Mouse (Mus musculus): ENCODE data around the gene Gk5.

The Gk5 gene

GRCm38 (mm10) chr9:96143633-96144032, 24.5 kb downstream of the Gk5 start:
- in situ Hi-C loops (cut with MboI; ENCODE audit: unreplicated experiment in 2 of 2): no loop called here

DNA sequence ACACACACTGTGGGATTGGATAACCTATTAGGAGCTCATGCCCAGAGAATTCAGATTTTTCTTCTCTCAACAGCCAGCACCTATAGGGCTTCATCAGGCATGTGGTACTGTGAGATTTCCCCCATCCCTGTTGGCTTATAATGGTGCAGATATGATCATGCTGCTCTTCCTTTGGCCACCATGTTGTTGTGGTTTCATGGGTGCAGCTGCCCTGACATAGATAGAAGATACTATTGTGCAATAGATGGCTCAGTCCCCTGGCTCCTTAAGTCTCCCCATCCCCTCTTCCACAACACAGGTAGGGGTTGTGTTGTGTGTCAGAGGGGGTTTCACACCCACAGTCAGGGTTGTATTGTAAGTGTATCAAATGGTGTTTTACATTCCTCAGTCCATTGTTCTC, 25.7 kb downstream of the Gk5 start:
- in situ Hi-C loops (cut with MboI; ENCODE audit: unreplicated experiment in 2 of 2): no loop called here

DNA sequence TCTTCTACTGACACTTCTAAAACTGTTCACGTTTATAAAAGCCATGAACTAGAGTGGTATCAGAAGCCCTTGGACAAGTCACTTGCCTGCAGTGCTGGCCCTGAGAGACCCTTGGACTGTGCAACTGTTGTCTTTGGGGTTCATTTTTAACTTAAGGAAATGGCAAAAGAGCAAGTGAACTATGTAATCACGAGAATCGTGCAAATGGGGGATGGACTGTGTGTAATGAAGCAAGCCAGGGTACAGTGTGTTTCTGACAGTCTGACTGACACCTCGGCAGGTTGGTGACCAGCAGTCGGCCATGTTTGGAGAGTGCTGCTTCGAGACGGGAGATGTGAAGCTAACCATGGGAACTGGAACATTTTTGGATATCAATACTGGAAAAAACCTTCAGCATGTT, 33.6 kb downstream of the Gk5 start:
- in situ Hi-C loops (cut with MboI; ENCODE audit: unreplicated experiment in 2 of 2): loop anchor here in 1 of 2 experiments (25.0 kb wide), 1 partner anchor 666 kb away; no protein-coding TSS in a partner anchor

DNA sequence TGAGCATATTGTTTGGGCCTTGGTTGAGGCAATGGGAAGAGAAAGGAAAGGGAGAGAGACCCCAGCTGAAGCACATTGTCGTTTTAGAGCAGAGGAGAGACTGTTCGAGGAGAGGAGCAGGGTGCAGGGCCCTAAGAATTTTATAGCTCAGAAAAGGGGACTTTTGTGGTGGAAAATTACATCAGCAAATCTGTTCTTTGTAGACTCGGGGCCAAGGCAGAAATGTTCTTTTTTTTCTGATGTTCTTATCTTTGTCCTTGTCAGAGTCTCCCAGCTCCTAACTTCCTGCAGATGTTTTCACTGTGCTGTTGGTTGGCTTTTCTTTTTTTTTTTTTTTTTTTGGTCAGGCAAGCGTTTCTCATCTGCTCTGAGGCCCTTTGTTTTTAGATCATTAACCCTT, 39.3 kb downstream of the Gk5 start:
- in situ Hi-C loops (cut with MboI; ENCODE audit: unreplicated experiment in 2 of 2): loop anchor here in 1 of 2 experiments (25.0 kb wide), 1 partner anchor 671 kb away; no protein-coding TSS in a partner anchor

GRCm38 (mm10) chr9:96159047-96159446, 39.9 kb downstream of the Gk5 start:
- in situ Hi-C loops (cut with MboI; ENCODE audit: unreplicated experiment in 2 of 2): loop anchor here in 1 of 2 experiments (25.0 kb wide), 1 partner anchor 672 kb away; no protein-coding TSS in a partner anchor

GRCm38 (mm10) chr9:96160767-96161166, 41.6 kb downstream of the Gk5 start:
- in situ Hi-C loops (cut with MboI; ENCODE audit: unreplicated experiment in 2 of 2): loop anchor here in 1 of 2 experiments (25.0 kb wide), 1 partner anchor 673 kb away; no protein-coding TSS in a partner anchor

DNA sequence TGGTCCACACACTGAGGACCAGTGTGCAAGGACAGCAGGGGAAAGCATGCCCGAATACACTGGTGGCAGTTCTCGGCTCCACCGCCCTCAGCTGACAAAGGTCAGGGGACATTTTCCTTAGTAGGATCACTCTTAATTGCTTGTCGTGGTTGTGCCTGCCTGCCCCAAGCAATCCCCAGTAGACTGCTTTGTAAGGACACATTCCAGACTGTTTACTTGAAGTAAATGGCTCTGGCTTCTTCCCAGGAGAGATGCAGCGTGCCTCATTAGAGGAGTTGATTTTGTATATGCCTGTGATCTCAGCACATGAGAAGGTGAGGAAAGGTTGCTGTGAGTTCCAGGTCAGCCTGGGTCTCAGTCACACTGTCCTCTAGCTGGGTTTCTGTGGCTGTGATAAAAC, 43.3 kb downstream of the Gk5 start:
- in situ Hi-C loops (cut with MboI; ENCODE audit: unreplicated experiment in 2 of 2): loop anchor here in 1 of 2 experiments (25.0 kb wide), 1 partner anchor 675 kb away; no protein-coding TSS in a partner anchor

DNA sequence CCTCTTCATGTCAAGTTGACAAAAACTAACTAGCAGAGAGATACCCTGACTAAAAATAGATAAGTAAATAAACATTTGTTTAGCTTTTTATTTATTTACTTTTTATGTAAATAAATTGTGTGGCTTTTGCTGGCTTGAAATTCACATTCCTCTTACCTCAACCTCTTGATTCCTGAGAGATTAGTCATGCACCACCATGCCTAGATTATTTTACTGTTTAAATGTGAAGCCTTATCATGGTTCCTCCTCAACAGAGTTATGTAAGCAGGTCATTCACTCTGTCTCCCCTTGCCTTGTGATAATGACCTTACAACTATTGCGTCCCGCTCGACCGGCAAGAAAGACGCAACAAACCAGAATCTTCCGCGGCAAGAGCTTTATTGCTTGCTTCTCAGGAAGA, 44.3 kb downstream of the Gk5 start:
- in situ Hi-C loops (cut with MboI; ENCODE audit: unreplicated experiment in 2 of 2): loop anchor here in 1 of 2 experiments (25.0 kb wide), 1 partner anchor 676 kb away; no protein-coding TSS in a partner anchor

DNA sequence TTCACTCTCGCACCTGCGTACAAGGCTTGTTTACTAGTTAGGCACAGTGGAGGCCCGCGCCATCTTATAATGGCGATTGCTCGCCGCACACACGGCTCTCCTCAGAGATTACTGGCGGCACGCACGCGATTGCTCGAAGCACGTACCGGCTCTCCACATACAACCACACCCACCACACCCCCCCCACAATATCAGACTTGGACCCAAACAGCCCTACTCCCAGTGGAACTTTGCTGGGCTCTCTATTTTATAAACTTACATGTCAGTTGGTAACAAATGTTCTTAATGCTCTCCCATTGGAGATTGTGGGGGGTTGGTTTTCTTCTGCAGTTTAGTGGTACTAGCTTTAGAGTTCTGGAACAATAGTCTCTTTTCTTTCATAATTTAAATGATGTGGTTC, 44.8 kb downstream of the Gk5 start:
- in situ Hi-C loops (cut with MboI; ENCODE audit: unreplicated experiment in 2 of 2): loop anchor here in 1 of 2 experiments (25.0 kb wide), 1 partner anchor 677 kb away; no protein-coding TSS in a partner anchor

GRCm38 (mm10) chr9:96167168-96167585, 48.0 kb downstream of the Gk5 start:
- in situ Hi-C loops (cut with MboI; ENCODE audit: unreplicated experiment in 2 of 2): loop anchor here in 1 of 2 experiments (25.0 kb wide), 1 partner anchor 680 kb away; no protein-coding TSS in a partner anchor

GRCm38 (mm10) chr9:96170600-96170999, 51.4 kb downstream of the Gk5 start:
- in situ Hi-C loops (cut with MboI; ENCODE audit: unreplicated experiment in 2 of 2): loop anchor here in 1 of 2 experiments (25.0 kb wide), 1 partner anchor 683 kb away; no protein-coding TSS in a partner anchor

DNA sequence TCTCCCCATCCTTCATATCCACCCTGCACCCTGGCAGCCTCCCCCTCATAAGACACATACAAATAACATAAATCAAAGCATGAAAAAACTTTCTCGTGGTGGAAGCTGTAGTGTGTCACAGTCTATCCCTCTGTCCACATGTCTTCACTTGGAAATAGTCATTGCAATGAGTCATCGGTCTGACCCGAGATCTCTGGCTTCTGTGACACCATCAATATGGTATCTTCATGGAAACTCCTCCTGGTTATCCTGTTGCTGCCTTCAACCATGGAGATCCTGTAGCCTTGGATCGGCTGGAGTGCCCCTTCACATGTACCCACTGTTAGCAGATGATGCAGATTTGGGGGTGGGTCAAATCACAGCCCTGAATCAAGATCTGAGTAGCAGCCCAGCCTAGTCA, 65.7 kb downstream of the Gk5 start:
- in situ Hi-C loops (cut with MboI; ENCODE audit: unreplicated experiment in 2 of 2): no loop called here

- in situ Hi-C loops (cut with MboI; ENCODE audit: unreplicated experiment in 2 of 2): no loop called here
These were observed 67.5 kb downstream of the Gk5 start for GRCm38 (mm10) chr9:96186701-96187100.

DNA sequence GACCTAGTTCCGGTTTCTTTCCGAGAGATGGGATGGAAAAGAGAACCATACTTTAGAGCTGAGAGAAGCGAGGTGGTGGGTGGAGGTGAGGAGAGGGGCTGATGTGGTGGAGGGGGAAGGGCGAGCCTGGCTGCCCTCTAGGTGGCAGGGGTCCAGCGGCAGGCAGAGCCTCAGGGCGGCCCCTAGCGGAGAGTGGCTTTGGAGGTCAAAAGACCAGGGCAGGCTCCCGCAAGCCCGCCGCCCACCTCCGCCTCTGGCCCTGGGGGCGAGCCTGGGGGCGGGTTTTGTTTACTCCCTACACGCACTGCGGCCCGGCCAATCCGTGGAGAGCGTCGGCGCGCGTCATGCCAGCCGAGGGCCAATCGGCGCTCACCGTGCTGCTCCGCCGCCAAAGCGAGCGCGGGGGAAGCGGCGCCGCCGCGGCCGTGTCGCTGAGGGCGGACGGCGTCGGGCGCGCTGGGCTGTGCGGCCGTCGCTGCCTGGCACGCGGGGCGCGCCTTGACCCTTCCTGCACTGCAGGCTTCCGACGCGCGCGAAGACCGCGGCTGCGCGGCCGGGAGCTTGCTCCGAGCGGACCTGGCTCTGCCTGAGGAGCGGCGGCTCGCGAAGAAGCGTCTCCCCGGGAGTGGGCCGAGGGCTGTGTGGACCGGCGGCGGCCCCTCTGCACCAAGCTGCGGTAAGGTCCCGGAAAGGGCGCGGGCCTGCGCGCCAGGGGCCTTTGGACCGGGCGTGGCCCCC, 76.9 kb downstream of the Gk5 start, which contains the start of gene Tfdp2:
Tfdp2 (plus strand) TSS at position 391 of the 738 bp plus-strand sequence.
- in situ Hi-C loops (cut with MboI; ENCODE audit: unreplicated experiment in 2 of 2): no loop called here

DNA sequence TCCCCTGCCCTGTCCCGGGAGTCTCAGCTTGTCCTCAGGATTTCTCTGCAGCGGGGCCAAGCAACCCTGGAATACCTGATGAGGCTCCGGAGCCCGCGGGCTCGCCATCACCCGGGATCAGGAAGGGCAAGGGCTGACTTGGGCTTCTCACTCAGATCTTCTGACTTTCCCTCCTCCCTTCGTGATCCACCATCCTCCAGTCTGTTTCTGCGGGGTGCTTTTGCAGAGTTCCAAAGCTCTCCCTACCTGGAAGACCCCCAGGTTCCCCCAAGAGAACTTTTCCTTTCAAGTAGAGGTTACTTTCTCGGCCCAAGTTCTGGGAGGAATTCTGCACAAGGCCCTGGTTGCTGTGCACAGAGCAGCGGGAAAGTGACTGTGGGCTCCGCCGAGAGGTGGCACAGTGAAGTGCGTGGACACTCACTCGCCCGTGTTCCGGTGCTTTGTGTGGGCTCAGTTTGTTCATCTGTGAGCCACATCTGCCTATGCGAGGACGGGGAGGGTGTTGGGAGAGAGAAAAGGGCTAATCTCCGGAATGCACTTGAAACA, 77.5 kb downstream of the Gk5 start:
- in situ Hi-C loops (cut with MboI; ENCODE audit: unreplicated experiment in 2 of 2): no loop called here

DNA sequence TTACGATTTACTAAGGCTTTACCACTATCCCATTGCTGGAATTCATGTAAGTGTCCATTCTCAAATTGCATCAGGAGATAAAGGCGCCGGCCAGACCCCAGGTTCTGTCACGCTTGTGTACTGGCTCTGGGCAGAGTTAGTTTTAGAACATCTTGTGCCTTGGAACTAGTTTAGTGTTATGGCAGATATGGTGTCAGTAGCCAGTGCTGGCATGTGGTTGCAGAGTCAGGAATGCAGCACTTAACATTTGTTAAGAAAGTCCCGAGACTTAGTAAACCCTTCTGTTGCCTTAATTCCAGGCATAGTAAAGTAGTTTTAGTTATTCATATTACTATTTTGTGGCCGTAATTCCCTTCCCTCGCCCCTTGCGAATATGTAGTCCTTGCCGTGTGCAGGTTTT, 78.6 kb downstream of the Gk5 start:
- in situ Hi-C loops (cut with MboI; ENCODE audit: unreplicated experiment in 2 of 2): no loop called here

DNA sequence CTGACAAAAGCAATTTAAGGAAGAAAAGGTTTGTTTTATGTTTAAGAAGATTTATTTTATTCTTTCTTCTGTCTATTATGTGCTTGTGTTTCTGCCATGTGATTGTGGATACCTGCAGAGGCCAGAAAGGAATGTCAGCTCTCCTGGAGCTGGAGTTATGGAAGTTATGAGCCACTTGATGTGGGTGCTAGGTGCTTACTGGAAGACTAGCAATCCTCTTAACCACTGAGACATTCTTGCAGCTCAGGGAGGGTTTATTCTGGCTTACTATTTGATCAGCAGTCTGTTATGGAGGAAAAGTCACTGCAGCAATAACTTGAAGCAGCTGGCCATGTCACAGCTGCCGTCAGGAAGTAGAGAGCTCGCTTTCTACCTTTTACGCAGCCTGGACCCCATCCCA, 84.5 kb downstream of the Gk5 start:
- in situ Hi-C loops (cut with MboI; ENCODE audit: unreplicated experiment in 2 of 2): loop anchor here in 1 of 2 experiments (25.0 kb wide), 1 partner anchor 1641 kb away; no protein-coding TSS in a partner anchor

GRCm38 (mm10) chr9:96207428-96207827, 88.3 kb downstream of the Gk5 start:
- in situ Hi-C loops (cut with MboI; ENCODE audit: unreplicated experiment in 2 of 2): loop anchor here in 1 of 2 experiments (25.0 kb wide), 1 partner anchor 1645 kb away; no protein-coding TSS in a partner anchor

- in situ Hi-C loops (cut with MboI; ENCODE audit: unreplicated experiment in 2 of 2): loop anchor here in 1 of 2 experiments (25.0 kb wide), 1 partner anchor 1651 kb away; no protein-coding TSS in a partner anchor
These were observed 94.0 kb downstream of the Gk5 start for GRCm38 (mm10) chr9:96213036-96213645.

GRCm38 (mm10) chr9:96214171-96214570, 95.0 kb downstream of the Gk5 start:
- in situ Hi-C loops (cut with MboI; ENCODE audit: unreplicated experiment in 2 of 2): loop anchor here in 1 of 2 experiments (25.0 kb wide), 1 partner anchor 1652 kb away; no protein-coding TSS in a partner anchor

GRCm38 (mm10) chr9:96217299-96217698, 98.1 kb downstream of the Gk5 start:
- in situ Hi-C loops (cut with MboI; ENCODE audit: unreplicated experiment in 2 of 2): loop anchor here in 1 of 2 experiments (25.0 kb wide), 1 partner anchor 1655 kb away; no protein-coding TSS in a partner anchor

Measured in v-Abl transformed pro-B cells (cell line).